Mouse (Mus musculus) embryonic facial prominence, embryonic 12.5 days (tissue): ENCODE measurements at regions not wholly inside any gene's neighbourhood (a gene's known extent, or its start where the extent isn't known, plus 50 kb on each side); places are given as distances from the start of the nearest gene placed in this dataset.

ENCODE experiments used
- ATAC-seq: fragments of 200-750 bp; cut with Nextera tagmentation; 2 replicates; pipeline ENCODE4 v1.8.0; 2017; ENCODE audit not compliant: insufficient number of reproducible peaks, insufficient read depth, low FRiP score, low TSS enrichment
- H3K27ac ChIP-seq: fragments of 300-500 bp; sonication (generic); 2 replicates; pipeline ENCODE4 v1.5.1; 2016; ENCODE audit warnings: mild to moderate bottlenecking
- H3K27me3 ChIP-seq: fragments of 300-500 bp; sonication (generic); 2 replicates; pipeline ENCODE4 v1.6.1; 2016; ENCODE audit warnings: mild to moderate bottlenecking, moderate library complexity
- H3K36me3 ChIP-seq: fragments of 300-500 bp; sonication (generic); 2 replicates; pipeline ENCODE4 v1.6.1; 2016; ENCODE audit warnings: mild to moderate bottlenecking
- H3K4me1 ChIP-seq: fragments of 300-500 bp; sonication (generic); 2 replicates; pipeline ENCODE4 v1.6.1; 2016
- H3K4me2 ChIP-seq: fragments of 300-500 bp; sonication (generic); replicated peaks from 2 replicates; pipeline ENCODE4 v1.6.1; 2016; ENCODE audit warnings: mild to moderate bottlenecking, moderate library complexity
- H3K4me3 ChIP-seq: fragments of 300-500 bp; sonication (generic); 2 replicates; pipeline ENCODE4 v1.5.1; 2016; ENCODE audit warnings: mild to moderate bottlenecking
- H3K9ac ChIP-seq: fragments of 300-500 bp; sonication (generic); 2 replicates; pipeline ENCODE4 v1.6.1; 2016; ENCODE audit warnings: mild to moderate bottlenecking, moderate library complexity
- H3K9me3 ChIP-seq: fragments of 300-500 bp; sonication (generic); 2 replicates; pipeline ENCODE4 v1.6.1; 2016; ENCODE audit warnings: mild to moderate bottlenecking, moderate library complexity
- WGBS: fragments of 180-500 bp; shearing (Covaris S2); methylation state at CpG from one replicate; pipeline ENCODE4 v1.1.7; 2016; 5-methylcytosine and 5-hydroxymethylcytosine counted together

GRCm38 (mm10) chr15:88120376-88120775 lies 479.7 kb upstream of the Zdhhc25 start:
- Histone ChIP-seq H3K4me3 (no peak overlapping the region), H3K9ac (no peak overlapping the region), H3K4me1 (no peaks in the 10 kb centered on the region), H3K9me3 (no peaks in the 10 kb centered on the region), H3K36me3 (no peaks in the 10 kb centered on the region), H3K27me3 (no peaks in the 10 kb centered on the region), H3K27ac (no peak overlapping the region), H3K4me2 (no peak overlapping the region)
- no peak for ATAC-seq
- 48% methylated on average over 5 of the region's 5 CpGs for WGBS

GRCm38 (mm10) chr15:88123907-88124523 lies 476.1 kb upstream of the Zdhhc25 start:
- Histone ChIP-seq H3K9me3 (no peaks in the 10 kb centered on the region), H3K4me3 (no peak overlapping the region), H3K4me2 (no peak overlapping the region), H3K27me3 (no peaks in the 10 kb centered on the region), H3K4me1 (no peaks in the 10 kb centered on the region), H3K36me3 (no peaks in the 10 kb centered on the region), H3K9ac (no peak overlapping the region), H3K27ac (no peak overlapping the region)
- no peak for ATAC-seq
- WGBS: 87% methylated on average over 24 of the region's 24 CpGs

GRCm38 (mm10) chr15:88146118-88146517 lies 454.0 kb upstream of the Zdhhc25 start:
- H3K4me3 ChIP-seq: no peak overlapping the region
- no peaks in the 10 kb centered on the region for H3K9me3 ChIP-seq
- H3K27ac ChIP-seq: no peak overlapping the region
- no peaks in the 10 kb centered on the region for H3K36me3 ChIP-seq
- no peak overlapping the region for H3K4me2 ChIP-seq
- H3K4me1 ChIP-seq: no peaks in the 10 kb centered on the region
- ATAC-seq: no peak
- H3K9ac ChIP-seq: no peak overlapping the region
- no peaks in the 10 kb centered on the region for H3K27me3 ChIP-seq
- WGBS: 43% methylated on average over 7 of the region's 7 CpGs

- ATAC-seq: no peak
- Histone ChIP-seq H3K9ac (no peak overlapping the region), H3K36me3 (no peaks in the 10 kb centered on the region), H3K4me2 (no peak overlapping the region), H3K9me3 (no peaks in the 10 kb centered on the region), H3K4me3 (no peak overlapping the region), H3K4me1 (no peaks in the 10 kb centered on the region), H3K27ac (no peak overlapping the region), H3K27me3 (no peaks in the 10 kb centered on the region)
- 67% methylated on average over 6 of the region's 6 CpGs for WGBS
Observed at GRCm38 (mm10) chr15:88151199-88151598, 448.9 kb upstream of the Zdhhc25 start.

GRCm38 (mm10) chr15:88159618-88160170 lies 440.4 kb upstream of the Zdhhc25 start:
- no peaks in the 10 kb centered on the region for H3K36me3 ChIP-seq
- no peak overlapping the region for H3K4me3 ChIP-seq
- no peak overlapping the region for H3K9ac ChIP-seq
- no peaks in the 10 kb centered on the region for H3K4me1 ChIP-seq
- H3K27ac ChIP-seq: no peak overlapping the region
- 79% methylated on average over 2 of the region's 2 CpGs for WGBS
- ATAC-seq: no peak
- H3K9me3 ChIP-seq: no peaks in the 10 kb centered on the region
- no peaks in the 10 kb centered on the region for H3K27me3 ChIP-seq
- H3K4me2 ChIP-seq: no peak overlapping the region

- Histone ChIP-seq H3K9ac (no peak overlapping the region), H3K4me1 (no peaks in the 10 kb centered on the region), H3K9me3 (no peaks in the 10 kb centered on the region), H3K4me3 (no peak overlapping the region), H3K4me2 (no peak overlapping the region), H3K36me3 (no peaks in the 10 kb centered on the region), H3K27me3 (no peaks in the 10 kb centered on the region), H3K27ac (no peak overlapping the region)
- WGBS: 87% methylated on average over 4 of the region's 4 CpGs
- no peak for ATAC-seq
Observed at GRCm38 (mm10) chr15:88160291-88160690, 439.8 kb upstream of the Zdhhc25 start.

- ATAC-seq: no peak
- no peak overlapping the region for H3K4me2 ChIP-seq
- 83% methylated on average over 3 of the region's 3 CpGs for WGBS
Observed at GRCm38 (mm10) chr15:88163438-88163837, 436.7 kb upstream of the Zdhhc25 start.

GRCm38 (mm10) chr15:88174326-88174725 lies 425.8 kb upstream of the Zdhhc25 start:
- no peaks in the 10 kb centered on the region for H3K27me3 ChIP-seq
- no peaks in the 10 kb centered on the region for H3K4me1 ChIP-seq
- H3K9me3 ChIP-seq: no peaks in the 10 kb centered on the region
- H3K36me3 ChIP-seq: no peaks in the 10 kb centered on the region
- ATAC-seq: no peak
- H3K27ac ChIP-seq: no peak overlapping the region
- no peak overlapping the region for H3K9ac ChIP-seq
- H3K4me2 ChIP-seq: no peak overlapping the region
- WGBS: 40% methylated on average over 3 of the region's 3 CpGs
- no peak overlapping the region for H3K4me3 ChIP-seq

More at GRCm38 (mm10) chr15:88163438-88163837, 436.7 kb upstream of the Zdhhc25 start:
- Histone ChIP-seq H3K4me1 (no peaks in the 10 kb centered on the region), H3K9ac (no peak overlapping the region), H3K27me3 (no peaks in the 10 kb centered on the region), H3K4me3 (no peak overlapping the region), H3K27ac (no peak overlapping the region), H3K9me3 (no peaks in the 10 kb centered on the region), H3K36me3 (no peaks in the 10 kb centered on the region)

GRCm38 (mm10) chr15:88175991-88176390 lies 424.1 kb upstream of the Zdhhc25 start:
- ATAC-seq: no peak

GRCm38 (mm10) chr15:88196539-88196938 lies 403.6 kb upstream of the Zdhhc25 start:
- Histone ChIP-seq H3K4me3 (no peak overlapping the region), H3K4me2 (no peak overlapping the region), H3K27ac (no peak overlapping the region), H3K27me3 (no peaks in the 10 kb centered on the region), H3K36me3 (no peaks in the 10 kb centered on the region), H3K9ac (no peak overlapping the region), H3K9me3 (no peaks in the 10 kb centered on the region), H3K4me1 (no peaks in the 10 kb centered on the region)
- no peak for ATAC-seq
- WGBS: 84% methylated on average over 2 of the region's 2 CpGs

More at GRCm38 (mm10) chr15:88175991-88176390, 424.1 kb upstream of the Zdhhc25 start:
- no peaks in the 10 kb centered on the region for H3K36me3 ChIP-seq
- 76% methylated on average over 3 of the region's 3 CpGs for WGBS
- no peaks in the 10 kb centered on the region for H3K4me1 ChIP-seq
- H3K4me3 ChIP-seq: no peak overlapping the region
- H3K27ac ChIP-seq: no peak overlapping the region
- no peaks in the 10 kb centered on the region for H3K9me3 ChIP-seq
- no peak overlapping the region for H3K4me2 ChIP-seq
- no peak overlapping the region for H3K9ac ChIP-seq
- H3K27me3 ChIP-seq: no peaks in the 10 kb centered on the region

- Histone ChIP-seq H3K27ac (no peak overlapping the region), H3K27me3 (no peaks in the 10 kb centered on the region), H3K4me2 (no peak overlapping the region), H3K36me3 (no peaks in the 10 kb centered on the region), H3K9me3 (no peaks in the 10 kb centered on the region), H3K4me1 (no peaks in the 10 kb centered on the region), H3K4me3 (no peak overlapping the region), H3K9ac (no peak overlapping the region)
- ATAC-seq: no peak
- 70% methylated on average over 3 of the region's 3 CpGs for WGBS
Observed at GRCm38 (mm10) chr15:88202736-88203135, 397.4 kb upstream of the Zdhhc25 start.

- Histone ChIP-seq H3K9ac (no peak overlapping the region), H3K4me2 (no peak overlapping the region), H3K27ac (no peak overlapping the region), H3K27me3 (no peaks in the 10 kb centered on the region), H3K4me1 (no peaks in the 10 kb centered on the region), H3K36me3 (no peaks in the 10 kb centered on the region), H3K4me3 (no peak overlapping the region), H3K9me3 (no peaks in the 10 kb centered on the region)
- 37% methylated on average over 3 of the region's 3 CpGs for WGBS
- no peak for ATAC-seq
Observed at GRCm38 (mm10) chr15:88213356-88213755, 386.7 kb upstream of the Zdhhc25 start.
